Mouse (Mus musculus): ENCODE data around the gene Hdac4.

The Hdac4 gene

GRCm38 (mm10) chr1:92061198-92062073 is 134.1 kb downstream of the Hdac4 start:
- no peak for DNase-seq (ENCODE audit: low read depth, low spot score)

- no peak for DNase-seq (ENCODE audit: low read depth, low spot score)
Observed at GRCm38 (mm10) chr1:92060532-92061064, 134.9 kb downstream of the Hdac4 start.

- DNase-seq (ENCODE audit: low read depth, low spot score): no peak
Observed at GRCm38 (mm10) chr1:92059571-92059970, 135.9 kb downstream of the Hdac4 start.

GRCm38 (mm10) chr1:92058731-92059425 is 136.6 kb downstream of the Hdac4 start:
- DNase-seq (ENCODE audit: low read depth, low spot score): no peak

GRCm38 (mm10) chr1:92057068-92057467 is 138.4 kb downstream of the Hdac4 start:
- no peak for DNase-seq (ENCODE audit: low read depth, low spot score)

DNA sequence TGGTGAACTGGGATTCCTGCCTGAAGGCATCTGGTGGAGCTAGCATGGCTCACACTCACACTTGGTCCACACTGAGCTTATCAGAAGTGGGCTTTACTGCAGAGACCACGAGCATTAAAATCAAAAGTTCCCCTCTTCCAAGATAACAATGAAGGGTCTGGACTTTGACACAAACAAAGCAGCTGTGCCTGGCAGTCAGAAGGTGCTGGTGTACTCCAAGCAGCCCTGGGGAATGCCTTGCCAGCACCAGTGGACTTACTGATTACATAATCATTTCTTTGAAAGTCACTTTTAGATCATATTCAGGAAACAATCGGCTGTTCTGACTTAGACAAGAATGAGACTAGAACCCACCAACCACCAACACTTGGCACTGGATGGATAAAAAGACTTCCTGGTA is 140.3 kb downstream of the Hdac4 start:
- no peak for DNase-seq (ENCODE audit: low read depth, low spot score)

DNA sequence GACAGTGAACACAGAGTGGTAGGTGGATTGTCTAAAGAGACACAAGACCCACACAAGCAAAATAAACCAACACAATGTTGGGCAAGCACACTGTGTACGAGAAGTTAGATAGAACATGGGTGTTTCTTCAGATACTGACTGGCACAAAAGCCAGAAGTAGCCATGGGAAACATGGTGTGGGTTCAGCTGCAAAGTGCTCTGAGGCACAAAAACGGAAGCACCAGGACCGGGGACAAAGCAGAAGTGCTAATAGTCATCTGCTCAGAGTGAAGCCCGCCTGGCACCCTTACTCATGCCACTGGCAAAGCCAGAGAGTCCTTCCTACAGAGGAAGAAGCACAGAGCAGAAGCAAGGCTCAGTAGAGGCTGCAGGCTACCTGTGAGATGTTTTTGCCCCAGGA is 143.3 kb downstream of the Hdac4 start:
- no peak for DNase-seq (ENCODE audit: low read depth, low spot score)

DNA sequence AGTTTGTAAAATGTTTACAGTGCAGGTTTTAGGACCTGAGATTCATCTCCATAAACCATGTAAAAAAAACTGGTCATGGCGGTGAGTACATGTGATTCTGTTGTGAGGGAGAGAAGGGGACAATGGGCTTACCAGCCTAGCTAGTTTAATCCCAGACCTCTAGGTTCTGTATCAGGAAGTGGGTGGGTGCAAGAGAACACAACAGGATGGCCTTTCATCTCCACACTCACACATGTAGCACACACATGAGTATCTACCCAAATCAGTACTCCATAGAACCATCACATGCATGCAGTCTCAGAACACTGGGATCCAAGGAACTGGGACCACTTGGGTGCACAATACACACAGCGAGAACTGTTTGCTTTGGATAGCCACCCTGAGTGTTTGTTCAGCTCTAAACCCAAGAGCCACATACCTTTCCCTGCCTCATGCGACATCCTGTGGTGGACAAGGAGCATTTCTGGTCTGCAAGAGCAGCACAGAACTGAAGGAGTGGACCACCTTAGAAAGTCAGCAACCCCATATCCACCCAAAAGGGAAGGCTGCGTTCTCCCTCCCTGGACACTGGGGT is 143.9 kb downstream of the Hdac4 start:
- DNase-seq (ENCODE audit: low read depth, low spot score): no peak

GRCm38 (mm10) chr1:92050992-92051391 is 144.5 kb downstream of the Hdac4 start:
- DNase-seq (ENCODE audit: low read depth, low spot score): no peak

GRCm38 (mm10) chr1:92050566-92050965 is 144.9 kb downstream of the Hdac4 start:
- no peak for DNase-seq (ENCODE audit: low read depth, low spot score)

DNA sequence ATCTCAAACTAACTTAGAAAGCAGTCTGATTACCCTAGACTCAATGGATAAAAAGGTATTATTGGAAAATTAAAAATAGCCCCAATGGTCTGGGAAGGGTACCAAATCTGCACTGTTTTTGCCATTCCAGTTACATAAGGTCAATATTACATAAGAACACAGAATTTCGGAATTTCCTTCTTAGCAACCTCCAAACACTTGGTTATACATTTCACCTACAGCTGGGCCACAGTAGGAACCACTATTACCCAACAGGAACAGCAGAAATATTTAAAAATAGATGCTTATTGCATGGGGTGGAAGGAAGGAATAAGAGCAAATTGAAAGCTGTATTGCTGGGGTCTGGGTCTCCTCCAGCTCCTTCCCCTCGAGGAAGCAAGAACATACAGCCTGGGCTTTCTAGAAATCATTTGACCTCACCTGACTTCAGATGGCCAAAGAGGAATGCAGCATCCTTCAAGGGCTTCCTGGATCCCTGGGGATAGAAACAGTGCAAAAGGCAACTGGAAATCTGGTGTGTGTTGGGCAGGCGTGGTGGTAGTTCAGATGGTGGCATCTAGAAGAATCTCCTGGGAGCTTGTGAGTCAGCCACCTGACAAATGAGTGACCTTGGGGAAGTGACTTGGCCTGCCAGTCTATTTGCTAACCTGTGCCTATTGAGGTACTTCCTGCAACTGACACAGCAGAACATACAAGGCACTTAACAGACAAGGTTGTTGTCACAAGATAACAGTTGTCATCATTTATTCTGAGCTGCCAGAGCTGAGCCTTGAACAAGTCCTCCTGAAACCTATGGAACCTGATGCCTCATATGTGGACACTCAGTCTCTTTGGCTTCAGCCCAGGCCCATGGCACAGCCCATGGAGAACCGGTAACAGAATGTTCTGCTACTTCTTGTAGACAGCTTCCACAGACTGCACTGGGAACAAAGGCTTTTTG is 146.8 kb downstream of the Hdac4 start:
- DNase-seq (ENCODE audit: low read depth, low spot score): no peak

DNA sequence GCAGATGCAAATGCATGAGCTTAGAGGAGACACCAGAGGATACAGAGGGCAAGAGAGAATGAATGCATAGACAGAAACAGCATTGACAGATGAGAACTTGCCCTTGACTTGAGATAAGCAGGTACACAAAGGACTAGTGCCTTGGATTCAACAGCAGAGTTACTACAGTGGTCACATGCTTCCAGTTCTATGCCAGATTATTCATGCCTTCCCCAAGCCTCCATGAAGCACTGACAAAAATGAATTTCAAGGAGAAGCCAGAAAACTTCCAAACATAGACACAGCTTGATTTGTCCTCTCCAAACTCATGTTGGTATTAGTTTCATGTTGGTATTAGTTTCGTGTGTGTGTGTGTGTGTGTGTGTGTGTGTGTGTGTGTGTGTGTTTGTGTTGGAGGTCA is 149.8 kb downstream of the Hdac4 start:
- no peak for DNase-seq (ENCODE audit: low read depth, low spot score)

DNA sequence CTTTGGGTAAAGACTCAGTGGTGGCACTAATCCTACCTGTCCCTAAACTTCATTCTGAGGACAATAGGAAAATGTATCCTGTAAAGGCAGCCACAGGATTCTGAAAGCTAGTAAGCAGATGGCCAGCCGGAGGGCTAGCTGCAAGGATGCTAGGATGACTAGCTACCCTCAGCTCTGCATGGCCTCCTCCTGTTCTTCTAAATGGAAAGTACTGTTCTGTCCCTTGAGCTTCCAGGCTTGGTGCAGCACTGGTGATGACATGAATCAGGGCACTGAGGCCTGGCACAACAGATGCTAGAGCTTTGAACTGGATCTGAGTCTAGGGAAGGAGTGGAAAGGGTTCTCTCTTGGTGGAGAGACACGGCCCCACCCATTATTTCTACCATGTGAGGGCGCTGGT is 150.6 kb downstream of the Hdac4 start:
- DNase-seq (ENCODE audit: low read depth, low spot score): no peak

DNA sequence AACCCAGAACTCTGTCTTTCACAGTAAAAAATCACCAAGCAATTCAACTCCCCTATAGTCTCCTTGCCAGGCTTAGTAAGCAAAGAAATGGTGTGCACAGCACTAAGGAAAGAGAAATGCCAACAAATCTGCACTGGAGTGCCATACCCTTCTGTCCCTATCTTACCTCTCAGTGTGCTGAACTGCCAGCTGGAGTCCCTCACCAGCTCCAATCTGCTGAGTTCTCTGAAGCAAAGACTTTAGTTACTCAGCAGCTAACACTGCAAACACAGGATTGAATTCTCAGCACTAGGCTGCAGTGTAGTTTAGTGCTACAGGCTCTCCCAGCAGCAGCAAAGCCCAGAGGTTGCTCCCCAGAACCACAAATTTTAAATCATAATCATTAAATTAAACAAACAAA is 151.5 kb downstream of the Hdac4 start:
- DNase-seq (ENCODE audit: low read depth, low spot score): no peak

- no peak for DNase-seq (ENCODE audit: low read depth, low spot score)
Observed at GRCm38 (mm10) chr1:92042126-92042525, 153.4 kb downstream of the Hdac4 start.

DNA sequence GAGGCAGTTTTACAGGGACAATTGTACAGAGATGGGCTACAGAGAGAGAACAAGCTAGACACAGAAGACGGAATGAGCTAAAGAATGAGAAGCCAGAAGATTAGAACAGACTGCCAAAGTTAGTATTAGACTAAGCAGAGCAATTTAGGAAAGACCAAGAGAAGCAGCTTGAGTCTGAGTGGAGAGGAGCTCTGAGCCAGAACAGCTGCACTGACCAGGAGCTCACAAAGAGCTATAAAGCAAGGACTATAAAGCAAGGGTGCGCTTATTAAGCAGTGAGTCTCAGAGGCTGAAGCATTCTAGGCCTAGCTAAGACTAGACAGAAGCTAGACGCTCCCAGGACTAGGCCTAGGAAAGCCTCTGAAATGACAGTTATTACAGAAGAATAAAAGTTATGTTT is 154.2 kb downstream of the Hdac4 start:
- no peak for DNase-seq (ENCODE audit: low read depth, low spot score)

- no peak for DNase-seq (ENCODE audit: low read depth, low spot score)
Observed at GRCm38 (mm10) chr1:92038714-92039113, 156.8 kb downstream of the Hdac4 start.

- DNase-seq (ENCODE audit: low read depth, low spot score): no peak
Observed at GRCm38 (mm10) chr1:92037039-92037438, 158.5 kb downstream of the Hdac4 start.

DNA sequence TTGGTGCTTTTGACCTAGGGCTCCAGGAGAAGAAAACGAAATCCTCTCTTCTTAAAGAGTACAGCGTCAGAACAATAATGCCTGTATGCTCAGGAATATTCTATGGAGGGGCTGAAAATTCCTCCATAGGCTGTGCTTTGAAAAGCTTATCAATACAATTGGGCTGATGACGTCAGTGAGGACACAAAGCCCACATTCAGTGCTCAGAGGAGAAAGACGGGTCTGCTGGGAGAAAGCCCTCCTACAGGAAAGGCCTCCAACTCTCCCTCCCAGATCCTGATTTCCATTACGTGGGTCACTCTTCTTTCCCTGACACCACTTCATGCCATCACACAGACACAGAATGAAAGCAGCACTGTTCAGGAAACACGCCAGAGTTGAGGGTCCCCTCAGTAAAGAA is 159.7 kb downstream of the Hdac4 start:
- no peak for DNase-seq (ENCODE audit: low read depth, low spot score)

DNA sequence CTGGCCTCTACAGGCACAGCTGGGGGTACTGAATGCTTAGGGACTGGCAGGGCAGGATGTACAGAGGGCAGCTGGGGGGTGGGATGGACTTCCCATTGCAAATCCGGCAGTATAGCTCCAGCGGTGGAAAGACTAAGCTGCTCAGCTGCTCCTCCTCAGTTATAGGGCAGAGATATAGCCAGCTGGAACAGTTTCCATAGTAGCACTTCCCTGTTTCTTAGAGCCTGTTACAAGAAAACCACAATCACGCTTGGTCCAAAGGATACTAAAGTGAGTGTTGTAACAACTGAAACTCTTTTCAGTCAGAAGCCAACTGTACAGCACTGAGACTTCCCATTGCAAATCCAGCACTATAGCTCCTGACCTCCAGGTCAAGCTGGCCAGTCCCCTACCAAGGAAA is 161.3 kb downstream of the Hdac4 start:
- DNase-seq (ENCODE audit: low read depth, low spot score): no peak

DNA sequence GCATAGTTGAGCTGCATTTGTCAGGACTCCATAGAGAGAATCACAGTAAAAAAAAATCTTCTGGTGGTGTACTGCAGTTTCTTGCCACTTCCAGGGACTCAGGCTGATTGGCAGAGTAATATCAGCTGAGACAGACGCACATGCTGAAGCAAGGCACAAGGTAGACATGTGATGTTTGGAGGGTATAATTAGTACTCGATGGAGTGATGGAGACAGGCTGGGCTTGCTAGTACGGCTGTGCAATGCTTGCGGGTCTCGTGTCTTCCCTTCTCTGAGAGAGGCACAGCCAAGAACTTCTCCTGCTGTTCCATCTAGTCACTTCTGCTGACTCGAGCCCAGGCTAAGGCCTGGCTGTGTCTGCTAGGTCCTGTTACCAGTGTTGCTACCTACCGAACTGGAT is 162.0 kb downstream of the Hdac4 start:
- no peak for DNase-seq (ENCODE audit: low read depth, low spot score)

All from WW6 (cell line).